Mouse (Mus musculus): ENCODE measurements around the gene Ttll3.

The Ttll3 gene

GRCm38 (mm10) chr6:113464040-113464439 is 75.0 kb downstream of the Ttll3 start:
- DNase-seq (ENCODE audit: low spot score) = no peak
